Mouse (Mus musculus): ENCODE measurements around the gene Gse1.
A peak's percentile ranks its signal among the peaks of the same experiment; 100 is the strongest.

Gse1 gene

DNA sequence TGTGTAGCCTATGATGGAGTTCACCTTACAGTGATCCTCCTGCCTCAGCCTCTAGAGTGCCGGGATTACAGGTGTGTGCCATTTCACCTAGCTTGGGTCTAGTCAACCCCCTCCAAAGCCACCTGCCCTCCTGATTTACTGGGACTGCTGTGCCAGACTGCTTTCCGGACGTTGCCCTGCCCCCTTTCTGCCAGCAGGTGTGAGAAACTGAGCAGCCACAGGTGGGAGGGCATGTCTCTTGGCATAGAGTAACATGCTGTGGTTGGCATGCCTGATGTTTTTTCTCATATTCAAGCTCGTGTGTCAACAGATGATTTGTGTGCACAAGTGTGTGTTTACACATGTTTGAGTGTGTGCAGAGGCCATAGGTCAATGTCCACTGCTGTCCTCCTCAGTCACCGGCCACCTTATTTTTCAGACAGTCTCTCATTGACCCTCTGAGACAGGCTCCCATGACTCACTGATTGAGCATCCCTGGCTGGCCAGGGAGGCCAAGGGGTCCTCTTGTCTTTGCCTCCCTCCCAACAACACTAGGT lies 15.7 kb downstream of the Gse1 start:
- DNase-seq, result no peak

DNA sequence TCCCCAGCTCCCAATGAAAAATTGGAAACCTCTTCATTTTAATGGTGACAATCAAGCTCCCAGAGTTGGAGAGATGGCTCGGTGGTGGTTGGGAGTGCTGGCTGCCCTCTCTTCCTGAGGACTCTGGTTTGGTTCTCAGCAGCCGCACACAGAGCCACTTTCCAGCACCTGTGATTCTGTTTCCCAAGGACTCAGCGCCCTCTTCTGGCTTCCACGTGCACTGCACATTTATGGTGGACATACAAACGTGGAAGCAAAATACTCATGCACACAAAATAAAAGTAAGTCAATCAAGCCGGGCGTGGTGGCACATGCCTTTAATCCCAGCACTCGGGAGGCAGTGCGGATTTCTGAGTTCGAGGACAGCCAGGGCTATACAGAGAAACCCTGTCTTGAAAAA lies 16.3 kb downstream of the Gse1 start:
- no peak for DNase-seq

DNA sequence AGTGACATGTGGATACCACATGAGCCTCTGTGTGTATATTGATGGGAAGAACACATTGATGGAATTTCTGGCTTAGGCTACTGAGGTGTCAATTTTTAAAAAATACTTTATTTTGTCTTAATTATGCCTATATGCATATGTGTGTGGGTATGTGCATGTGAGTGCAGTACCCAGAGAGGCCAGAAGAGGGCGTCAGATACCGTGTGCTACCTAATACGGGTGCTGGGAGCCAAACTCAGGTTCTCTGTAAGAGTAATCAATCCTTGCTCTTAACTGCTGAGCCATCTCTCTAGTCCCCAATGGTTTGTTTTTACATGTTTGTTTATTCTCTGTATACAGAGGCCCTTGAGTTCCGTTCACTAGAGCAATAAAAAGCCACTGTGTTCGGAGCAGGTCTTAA lies 19.4 kb downstream of the Gse1 start:
- no peak for DNase-seq

DNA sequence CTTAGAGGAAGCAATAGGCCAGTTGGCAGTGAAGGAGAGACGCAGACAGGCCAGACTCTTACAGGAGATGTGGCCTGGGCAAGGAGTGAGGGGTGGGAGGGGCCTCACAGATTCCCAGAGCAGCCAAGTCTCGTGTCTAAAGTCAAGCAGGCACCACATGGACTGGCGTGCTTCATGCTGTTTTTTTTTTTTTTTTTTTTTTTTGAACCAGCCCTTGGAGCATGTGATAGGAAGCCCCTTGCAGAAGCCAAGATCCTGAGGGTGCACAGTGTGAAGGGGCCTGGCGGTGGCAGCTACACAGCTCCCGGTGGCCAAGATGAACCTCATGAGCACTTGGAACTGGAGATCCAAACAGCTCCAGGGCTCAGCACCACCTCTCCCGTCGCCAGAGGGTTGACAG lies 19.8 kb downstream of the Gse1 start:
- DNase-seq, result no peak

DNA sequence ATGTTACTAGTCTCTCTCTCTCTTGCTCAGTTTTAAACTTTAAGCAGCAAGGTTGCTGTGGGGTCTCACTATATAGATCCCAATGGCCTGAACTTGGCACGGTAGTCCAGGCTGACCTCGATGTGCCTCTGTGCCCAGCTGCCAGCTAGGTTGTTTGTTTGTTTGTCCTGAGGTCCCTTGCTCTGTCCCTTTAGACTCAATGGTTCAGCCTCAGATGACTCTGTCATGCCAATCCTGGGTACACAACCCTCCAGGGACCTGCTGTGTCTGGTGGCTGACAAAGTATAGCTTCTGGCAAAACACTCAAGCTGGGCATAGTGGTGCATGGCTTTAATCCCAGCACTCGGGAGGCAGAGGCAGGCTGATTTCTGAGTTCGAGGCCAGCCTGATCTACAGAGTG lies 20.2 kb downstream of the Gse1 start:
- no peak for DNase-seq

DNA sequence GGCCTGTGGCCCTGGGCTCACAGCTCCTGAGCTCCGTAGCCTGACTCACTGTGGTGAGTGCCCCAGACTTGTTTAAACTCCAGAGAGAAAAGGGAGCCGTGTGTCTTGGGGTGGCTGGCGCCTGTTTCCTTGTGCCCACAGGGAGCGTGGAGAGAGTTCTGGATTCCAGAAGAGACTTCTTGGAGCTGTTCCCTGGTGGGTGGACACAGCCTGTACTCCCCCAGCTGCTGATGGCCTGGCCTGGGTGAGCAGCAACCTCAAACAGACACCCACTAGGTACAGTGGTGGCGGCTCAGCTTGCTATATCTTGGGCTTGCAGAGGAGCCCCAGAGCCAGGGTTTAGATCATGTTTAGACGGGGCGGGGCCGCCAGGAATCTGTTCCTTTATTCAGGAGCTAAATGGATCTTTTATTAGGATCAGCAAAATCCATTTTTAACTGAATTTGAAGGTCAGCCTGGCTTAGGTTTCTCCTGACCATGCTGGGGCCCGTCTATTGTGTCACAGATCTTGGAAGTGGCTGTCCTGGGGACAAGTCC lies 21.6 kb downstream of the Gse1 start:
- DNase-seq, result no peak

DNA sequence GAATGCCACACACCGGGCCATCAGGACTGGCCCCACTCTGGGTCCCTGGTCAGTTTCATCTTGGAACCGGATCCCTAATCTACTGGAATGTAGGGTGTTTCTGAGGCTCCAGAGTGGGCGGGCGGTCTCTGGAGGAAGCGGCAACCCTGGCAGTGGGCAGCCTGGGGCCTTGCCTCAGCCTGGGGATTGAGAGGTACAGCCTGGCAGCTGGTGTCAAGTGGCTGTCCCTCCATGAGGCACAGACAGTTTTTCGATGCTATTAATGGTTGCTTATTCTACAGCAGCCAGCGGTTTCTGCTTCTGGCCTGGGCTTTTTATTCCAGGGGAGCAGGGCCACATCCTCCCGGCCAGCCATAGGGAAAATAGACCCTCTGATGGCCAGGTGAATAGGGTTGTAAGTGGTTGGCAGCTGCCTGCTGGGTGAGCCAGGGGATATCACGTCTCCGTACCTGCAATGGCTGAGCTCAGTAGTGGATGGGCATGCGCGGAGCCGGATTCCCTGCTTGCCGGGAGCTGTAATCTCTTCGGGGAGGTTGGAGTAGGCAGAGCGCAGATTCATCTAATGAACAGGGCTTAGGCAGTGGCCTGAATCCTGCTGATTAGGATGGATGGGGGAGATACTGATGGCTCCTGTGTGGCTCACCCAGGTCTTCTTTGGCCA lies 22.6 kb downstream of the Gse1 start:
- no peak for DNase-seq

DNA sequence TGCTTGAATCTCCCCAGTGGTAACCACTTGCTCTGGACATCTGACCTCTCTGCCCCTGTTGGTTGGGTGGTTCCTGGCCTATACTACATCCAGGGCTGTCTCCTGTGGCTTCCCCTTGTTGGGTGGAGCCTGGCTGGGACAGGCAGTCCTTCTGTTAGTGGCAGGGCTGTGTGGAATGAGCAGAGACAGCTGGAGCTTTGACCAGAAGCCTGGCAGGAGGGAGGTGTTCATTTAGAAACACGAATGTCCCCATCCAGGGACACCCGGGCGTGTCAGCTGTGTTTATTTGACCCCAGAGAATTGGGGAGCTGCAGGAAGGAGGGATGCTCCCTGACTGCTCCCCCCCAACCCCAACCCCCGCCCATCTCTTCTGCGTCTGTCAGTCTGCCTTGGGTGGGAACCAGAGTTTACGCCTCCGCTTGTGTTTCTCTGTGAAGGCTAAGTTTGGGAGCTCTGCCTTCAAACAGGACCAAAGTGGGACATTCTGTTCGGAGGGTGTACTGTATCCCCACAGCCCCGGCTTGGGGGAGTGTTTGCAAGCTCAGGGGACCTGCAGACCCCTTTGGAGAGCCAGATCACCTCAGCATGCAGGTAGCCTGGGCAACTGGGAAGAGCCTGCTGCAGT lies 23.3 kb downstream of the Gse1 start:
- DNase-seq, result no peak

DNA sequence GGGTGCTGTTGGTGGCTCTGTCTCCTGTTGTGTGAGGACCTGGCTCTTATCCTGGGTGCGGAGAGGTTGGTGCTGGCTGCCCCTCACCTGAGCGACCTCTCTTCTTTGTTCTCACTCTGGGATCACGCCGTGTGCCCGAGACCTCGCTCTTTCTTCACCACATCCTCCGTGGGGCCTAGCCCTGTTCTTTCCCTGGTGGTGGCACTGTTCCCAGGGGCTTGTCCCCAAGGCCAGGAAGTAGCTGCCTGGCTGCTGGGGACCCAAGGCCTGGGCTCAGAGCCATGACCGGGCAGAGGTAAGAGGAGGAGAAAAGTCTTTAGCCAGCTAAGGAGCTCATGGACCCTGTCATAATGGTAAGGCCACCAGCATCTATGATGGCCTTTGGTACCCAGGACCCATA lies 25.4 kb downstream of the Gse1 start:
- DNase-seq, result no peak

DNA sequence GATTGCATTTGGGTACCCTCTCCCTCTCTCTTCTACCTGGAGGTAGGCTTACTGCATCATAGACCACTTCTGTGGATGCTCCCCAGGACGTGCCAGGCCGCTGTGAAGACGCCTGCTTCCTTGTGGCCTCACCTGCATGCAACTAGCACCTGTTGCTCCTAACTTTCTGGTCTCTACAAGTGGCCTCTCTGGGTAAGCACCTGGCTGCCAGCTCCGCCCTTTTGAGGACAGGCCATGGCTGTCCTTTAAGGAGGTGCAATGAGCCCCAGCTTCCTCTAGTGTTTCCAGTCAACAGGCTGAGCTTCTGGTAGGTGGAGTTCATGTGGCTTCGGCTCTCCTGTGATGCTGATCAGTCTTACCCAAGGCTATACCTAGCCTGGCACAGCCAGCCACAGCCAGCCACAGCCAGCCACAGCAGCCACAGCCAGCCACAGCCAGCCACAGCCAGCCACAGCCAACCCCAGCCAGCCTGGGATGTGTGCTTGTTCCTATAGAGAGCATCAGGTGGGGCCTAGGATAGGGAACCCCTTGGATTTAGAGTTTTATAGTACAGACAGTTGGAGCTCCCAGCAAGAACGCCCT lies 27.2 kb downstream of the Gse1 start:
- no peak for DNase-seq

DNA sequence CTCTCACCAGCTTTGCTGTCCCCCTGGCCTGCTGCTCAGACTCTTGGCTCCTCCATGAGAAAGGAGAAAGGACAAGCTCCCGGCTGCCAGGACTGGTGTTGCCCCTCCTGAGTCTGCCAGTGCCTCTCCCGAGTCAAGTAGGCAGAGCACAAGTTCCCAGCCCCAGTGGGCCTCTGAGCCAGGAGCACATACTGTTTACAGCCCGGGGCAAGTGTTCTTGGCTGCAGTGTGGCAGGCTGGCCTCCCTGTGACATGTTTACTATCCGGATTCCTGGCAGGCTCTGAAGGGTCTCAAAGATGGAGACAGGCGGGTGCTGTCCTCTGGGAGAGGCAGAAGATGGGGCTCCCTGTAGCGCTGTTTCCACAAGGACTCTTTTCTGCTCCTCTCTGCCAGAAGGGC lies 28.7 kb downstream of the Gse1 start:
- DNase-seq, result no peak

DNA sequence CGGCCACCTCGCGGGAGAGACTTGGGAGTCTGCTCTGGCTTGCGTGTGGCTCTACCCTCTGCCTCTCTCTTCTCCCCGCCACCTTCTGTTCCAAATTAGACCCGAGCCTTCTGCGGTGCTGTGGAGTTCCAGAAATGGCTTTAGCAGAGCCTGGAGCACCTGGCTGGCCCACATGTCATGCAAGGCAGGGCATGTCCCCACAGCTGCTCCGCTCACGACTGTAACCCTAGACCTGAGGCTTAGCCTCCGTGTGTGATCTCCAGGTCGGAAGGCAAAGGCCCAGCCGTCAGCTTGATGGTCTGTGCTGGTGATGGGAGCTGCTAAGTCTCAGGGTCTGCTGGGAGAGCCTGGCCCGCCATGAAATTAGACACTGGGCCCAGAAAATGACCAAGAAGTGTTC lies 30.9 kb downstream of the Gse1 start:
- no peak for DNase-seq

DNA sequence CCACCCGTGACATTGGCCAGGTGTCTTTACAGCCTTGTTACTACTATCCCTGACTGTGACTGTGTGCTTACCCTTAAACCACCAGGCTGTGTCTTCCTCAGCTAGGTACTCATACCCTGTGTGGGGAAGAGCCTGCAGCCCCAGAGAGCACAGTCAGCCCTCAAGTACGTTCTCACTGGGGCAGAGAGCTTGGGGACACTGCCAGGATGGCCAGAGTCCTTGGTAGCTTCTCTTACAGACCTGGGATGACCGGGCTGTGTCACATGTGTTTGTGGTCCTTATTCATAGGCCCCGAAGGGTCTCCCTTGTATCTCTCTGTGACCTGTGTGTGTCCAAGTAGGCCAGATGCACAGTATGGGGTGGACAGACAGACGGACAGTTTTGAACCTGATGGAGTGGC lies 32.4 kb downstream of the Gse1 start:
- no peak for DNase-seq

DNA sequence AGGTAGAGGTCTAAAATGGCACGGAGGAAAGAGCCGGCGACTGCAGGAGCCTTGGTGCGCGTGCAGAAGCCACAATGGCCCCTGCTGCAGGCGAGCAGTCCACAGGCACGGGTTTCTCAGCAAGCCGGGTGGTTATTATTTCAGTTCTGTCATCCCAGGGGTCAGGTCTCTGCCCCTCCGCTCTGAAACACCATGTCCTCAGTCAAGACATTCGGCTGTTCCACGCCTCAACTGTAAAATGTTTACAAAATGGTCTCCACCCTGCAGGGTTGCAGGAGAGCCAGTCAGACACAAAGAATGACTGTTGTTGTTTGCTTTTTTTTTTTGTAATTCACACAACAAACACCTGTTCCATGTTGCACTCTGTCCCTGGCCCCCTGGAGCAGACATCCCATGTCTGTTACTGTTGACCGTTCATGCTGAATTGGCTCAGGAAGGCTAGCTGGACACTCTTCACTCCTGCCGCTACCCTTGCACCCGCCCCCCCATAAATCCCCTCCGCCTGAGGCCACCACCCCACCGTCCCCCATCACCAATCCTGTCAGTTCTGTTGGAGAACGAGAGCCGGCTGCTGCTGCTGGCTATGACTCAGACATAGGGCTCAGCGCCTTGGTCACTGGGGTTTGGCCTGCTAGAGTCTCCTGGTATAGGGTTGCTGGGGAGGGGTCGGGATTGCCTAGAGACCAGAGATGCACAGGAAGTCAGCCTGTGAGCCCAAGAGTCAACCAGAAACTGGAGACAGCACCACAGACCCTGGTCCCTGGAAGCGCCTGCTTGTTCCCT lies 33.3 kb downstream of the Gse1 start:
- no peak for DNase-seq

DNA sequence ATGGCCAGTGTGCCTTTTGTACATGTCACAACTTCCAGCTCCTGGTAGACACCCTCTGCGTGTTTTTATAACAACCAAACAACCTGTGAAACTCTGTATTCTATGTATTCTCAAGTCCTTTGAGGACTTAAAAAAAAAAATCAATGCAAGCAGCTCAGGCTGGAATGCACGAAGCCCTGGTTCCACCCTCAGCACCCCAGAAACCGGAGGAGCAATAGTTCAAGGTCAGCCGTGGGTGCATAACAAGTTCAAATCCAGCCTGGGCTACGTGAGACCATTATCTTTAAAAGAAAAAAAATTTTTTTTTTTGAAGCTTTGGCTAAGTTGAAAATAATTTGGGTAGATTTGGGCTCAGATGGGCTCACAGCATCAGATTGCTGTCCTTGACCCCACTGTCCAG lies 35.6 kb downstream of the Gse1 start:
- no peak for DNase-seq

DNA sequence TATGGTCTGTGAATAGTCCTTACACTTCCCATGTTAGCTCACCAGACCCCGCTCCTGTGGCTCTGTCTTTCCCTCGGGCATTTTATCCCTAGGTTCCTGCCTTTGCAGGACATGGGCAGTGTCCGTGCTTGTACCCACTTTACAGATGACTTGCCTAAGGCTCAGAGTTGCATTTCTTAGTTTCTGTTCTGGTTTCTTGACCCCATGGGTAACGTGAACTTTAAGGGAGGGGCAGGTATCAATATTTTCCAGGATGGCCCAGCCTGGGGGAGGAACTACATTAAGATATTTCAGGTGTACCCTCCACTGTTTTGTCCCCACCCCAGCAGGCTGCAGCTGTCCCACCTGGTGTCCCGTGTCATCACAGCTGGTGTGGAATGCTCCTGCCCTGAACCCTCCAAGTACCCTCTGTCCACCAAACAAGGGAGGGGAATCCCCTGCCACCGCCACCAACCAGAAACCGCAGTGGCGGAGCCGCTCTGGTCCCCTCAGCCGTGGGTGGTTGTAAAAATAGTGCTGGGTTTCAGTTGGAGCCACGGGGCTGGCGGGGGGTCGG lies 36.2 kb downstream of the Gse1 start:
- DNase-seq, result no peak

DNA sequence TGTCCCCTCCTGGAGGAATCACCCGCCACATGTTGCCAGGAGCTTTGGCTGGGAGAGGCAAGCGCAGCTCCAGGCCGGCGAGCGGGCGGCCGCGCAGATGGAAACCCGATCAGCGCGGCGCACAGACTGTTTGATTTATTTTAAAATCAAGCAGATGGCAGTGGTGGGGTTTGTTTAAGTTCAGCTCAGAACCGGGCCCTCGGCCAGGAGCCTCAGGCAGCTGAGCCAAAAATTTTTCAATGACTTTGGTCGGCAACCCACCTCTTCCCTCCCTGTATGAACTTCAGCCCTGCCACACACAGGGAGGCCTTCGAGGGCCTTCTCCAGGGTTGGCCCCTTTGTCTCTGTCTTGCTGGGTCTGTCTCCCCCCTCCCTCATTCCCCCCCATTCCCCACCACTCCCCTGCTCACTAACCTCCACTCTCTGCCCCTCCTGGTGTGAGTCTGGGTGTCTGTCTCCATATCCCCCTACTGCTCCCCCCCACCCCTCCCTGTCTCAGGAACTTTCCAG lies 36.7 kb downstream of the Gse1 start:
- peak; percentile 60 for DNase-seq

DNA sequence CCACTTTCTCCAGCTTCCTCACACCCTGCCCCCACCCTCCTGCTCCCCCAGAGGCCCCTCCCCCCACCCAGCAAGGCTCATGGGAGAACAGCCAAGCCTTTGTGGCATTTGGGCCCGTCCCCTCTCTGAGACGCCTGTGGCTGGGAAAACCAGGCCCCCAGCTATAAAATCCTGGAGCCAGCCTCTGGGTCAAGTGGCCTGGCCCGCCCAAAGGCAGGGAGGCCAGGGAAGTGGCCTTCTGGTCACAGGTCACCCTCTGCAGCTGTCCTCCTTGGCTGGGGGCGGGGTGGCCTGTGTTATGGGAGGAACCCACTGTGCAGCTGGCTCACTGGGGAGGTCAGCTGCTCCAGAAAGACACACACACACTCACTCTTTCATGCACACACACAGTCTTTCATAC lies 37.2 kb downstream of the Gse1 start:
- DNase-seq, result no peak

DNA sequence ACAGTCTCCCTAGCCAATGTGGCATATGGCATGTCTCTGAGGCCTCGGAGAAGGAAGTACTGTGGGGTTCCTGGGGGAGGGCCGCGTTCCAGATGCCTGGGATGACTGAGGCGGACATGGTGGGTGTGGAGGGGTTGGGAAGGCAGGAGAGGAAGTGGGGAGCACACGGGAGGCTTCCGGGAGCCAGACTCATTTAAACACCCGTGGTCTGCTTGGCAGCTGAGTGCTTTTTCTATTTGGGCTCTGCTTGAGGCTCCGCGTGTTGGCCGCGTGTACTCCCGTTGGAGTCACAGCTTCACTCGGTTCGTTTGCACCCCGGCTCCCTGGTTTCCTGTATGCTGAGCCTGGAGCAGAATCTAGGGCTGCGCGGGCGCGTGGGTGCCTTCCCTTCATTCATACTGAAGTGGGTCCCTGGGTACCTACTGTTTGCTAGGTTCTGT lies 40.3 kb downstream of the Gse1 start:
- DNase-seq, result peak; percentile 27

DNA sequence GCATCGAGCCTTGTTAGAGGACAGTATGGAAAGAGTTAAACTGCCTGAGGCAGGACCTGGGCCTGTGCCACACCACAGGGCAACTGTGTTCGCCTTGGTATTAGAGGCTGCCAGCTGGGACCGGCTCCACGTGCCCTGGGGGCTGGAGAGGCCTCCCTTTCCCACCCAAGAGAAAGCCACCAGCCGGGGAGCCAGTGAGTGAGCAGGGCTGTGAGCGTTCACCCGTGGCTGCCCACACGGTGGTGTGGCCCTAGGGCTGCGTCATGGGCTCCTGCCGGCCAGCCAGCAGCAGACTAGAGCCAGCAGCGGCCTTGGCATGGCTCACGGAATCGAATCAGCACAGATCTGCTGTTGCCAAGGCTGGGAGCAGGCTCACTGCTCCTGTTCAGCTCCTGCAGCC lies 42.2 kb downstream of the Gse1 start:
- peak; percentile 57 for DNase-seq

DNA sequence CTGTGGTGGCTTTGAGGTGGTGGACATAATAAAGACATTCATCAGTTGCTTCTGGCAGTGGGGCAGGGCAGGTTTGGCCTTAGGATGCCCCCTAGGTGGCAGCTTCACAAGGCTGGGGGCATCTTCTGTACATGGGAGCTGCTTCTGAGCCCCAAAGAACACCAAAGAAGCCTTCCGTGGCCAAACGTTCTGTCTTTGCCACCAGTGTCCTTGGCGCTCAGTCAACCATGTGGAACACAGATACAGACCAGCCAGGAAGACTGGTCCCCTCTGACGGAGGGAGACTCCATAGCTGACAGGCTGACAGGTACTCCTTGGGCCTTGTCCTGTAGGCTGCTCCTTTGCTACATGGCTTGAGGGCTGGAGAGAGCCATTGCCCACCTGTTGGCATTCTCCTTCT lies 45.2 kb downstream of the Gse1 start:
- no peak for DNase-seq

DNA sequence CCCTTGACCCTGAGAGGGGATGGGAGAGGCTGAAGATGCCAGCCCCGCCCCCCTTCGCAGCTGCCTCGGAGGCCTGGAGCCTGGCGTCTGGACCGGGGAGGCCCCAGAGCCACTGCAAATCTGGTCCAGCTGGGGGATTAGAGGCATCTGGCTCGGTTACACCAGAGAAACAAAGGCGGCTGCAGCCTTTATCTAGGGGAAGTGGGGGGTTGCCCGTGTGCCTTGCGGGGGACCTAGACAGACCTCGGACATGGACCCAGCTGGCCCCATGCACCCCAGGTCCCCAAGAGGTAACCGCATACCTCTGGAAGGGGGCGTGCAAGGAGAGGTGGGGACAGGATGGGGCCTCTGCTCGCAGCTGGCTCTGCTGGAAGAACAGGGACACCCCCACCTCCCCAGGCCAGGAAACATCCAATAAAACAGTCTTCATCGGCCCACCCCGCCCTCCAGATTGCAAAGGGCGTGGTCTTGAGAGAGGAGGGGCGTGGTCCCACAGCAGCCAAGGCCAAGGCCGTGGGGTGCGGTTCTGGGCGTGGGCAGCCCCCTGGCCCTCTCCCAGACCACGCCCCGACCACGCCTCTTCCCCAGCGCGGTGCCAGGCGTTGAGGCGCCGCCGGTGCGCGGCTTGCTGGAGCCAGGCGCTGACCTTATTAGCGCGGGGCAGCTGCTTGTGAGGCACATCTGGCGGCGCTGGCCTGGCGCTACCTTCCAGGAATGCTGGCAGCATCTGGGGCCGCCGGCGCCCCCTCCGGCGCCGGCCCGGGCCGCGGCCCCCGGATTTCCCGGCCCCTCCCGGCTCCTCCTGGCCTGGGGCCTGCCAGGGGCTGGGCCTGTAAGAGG lies 48.0 kb downstream of the Gse1 start:
- no peak for DNase-seq

All from cerebellum, adult 8-10 months (tissue).